Mouse (Mus musculus) midbrain, postnatal 0 days (tissue): ENCODE data around the gene Ube2s. TPM values are rescaled to one million over a fixed set of nuclear protein-coding genes. Genes with fewer than 3 reads are reported as not detected.

Source experiments
- ATAC-seq: fragments of 200-750 bp; cut with Nextera tagmentation; 2 replicates; pipeline ENCODE4 v1.8.0; 2017; ENCODE audit warnings: moderate number of reproducible peaks, mild to moderate bottlenecking, moderate TSS enrichment, moderate library complexity; ENCODE audit not compliant: low FRiP score
- DNase-seq: peaks from one replicate; pipeline ENCODE4 v3.0.0-alpha.2; 2015; ENCODE audit warnings: low spot score
- H3K27ac ChIP-seq: fragments of 300-500 bp; sonication (generic); 2 replicates; pipeline ENCODE4 v1.5.1; 2014; ENCODE audit warnings: low read depth, mild to moderate bottlenecking, low read length, mixed read lengths
- H3K27me3 ChIP-seq: fragments of 300-500 bp; sonication (generic); 2 replicates; pipeline ENCODE4 v1.6.1; 2014; ENCODE audit warnings: low read length, control low read depth, mixed read lengths; ENCODE audit not compliant: insufficient read depth
- H3K36me3 ChIP-seq: fragments of 300-500 bp; sonication (generic); 2 replicates; pipeline ENCODE4 v1.6.1; 2014; ENCODE audit warnings: low read length, control low read depth, mixed read lengths; ENCODE audit not compliant: insufficient read depth
- H3K4me1 ChIP-seq: fragments of 300-500 bp; sonication (generic); 2 replicates; pipeline ENCODE4 v1.6.1; 2014; ENCODE audit warnings: mild to moderate bottlenecking, control low read depth, antibody characterized with exemption, low read length, mixed read lengths; ENCODE audit not compliant: insufficient read depth
- H3K4me2 ChIP-seq: fragments of 300-500 bp; sonication (generic); 2 replicates; pipeline ENCODE4 v1.6.1; 2014; ENCODE audit warnings: low read depth, mild to moderate bottlenecking, low read length, mixed read lengths; ENCODE audit not compliant: poor library complexity, severe bottlenecking
- H3K4me3 ChIP-seq: fragments of 300-500 bp; sonication (generic); 2 replicates; pipeline ENCODE4 v1.5.1; 2014; ENCODE audit warnings: low read depth, mild to moderate bottlenecking, low read length, moderate library complexity
- H3K9ac ChIP-seq: fragments of 300-500 bp; sonication (generic); replicated peaks from 2 replicates; pipeline ENCODE4 v1.6.1; 2014; ENCODE audit warnings: mild to moderate bottlenecking, low read length, moderate library complexity, mixed read lengths; ENCODE audit not compliant: poor library complexity, severe bottlenecking
- H3K9me3 ChIP-seq: fragments of 300-500 bp; sonication (generic); 2 replicates; pipeline ENCODE4 v1.6.1; 2016; ENCODE audit warnings: low read length, control low read depth
- CTCF ChIP-seq: IDR thresholded peaks from 2 replicates; pipeline ENCODE4 v1.5.1; 2016; ENCODE audit warnings: antibody characterized with exemption, mild to moderate bottlenecking
- WGBS: fragments of 180-500 bp; shearing (Covaris S2); extraction: QIAGEN DNeasy Blood & Tissue Kit; methylation state at CpG from one replicate; pipeline ENCODE4 v1.1.7; 2014; 5-methylcytosine and 5-hydroxymethylcytosine counted together
- polyA plus RNA-seq: library from polyadenylated mRNA; unstranded; fragments of >200 nt; fragmentation: Nextera tagmentation; extraction: Ambion mirVana; gene quantifications from 2 replicates; pipeline ENCODE4 v1.2.1, GENCODE M21; 2015
- total RNA-seq: library from RNA; depleted of rRNA; stranded (reverse); fragments of >200 nt; gene quantifications from 2 replicates; pipeline ENCODE4 v1.2.3, GENCODE M21; 2014

The Ube2s gene
- total and polyA plus RNA-seq, 2 experiments from 2014 or later, result 210 to 264 TPM

- Histone ChIP-seq H3K9me3 (no peaks in the 10 kb centered on the region), H3K9ac (no peak overlapping the region), H3K4me2 (no peak overlapping the region), H3K36me3 (peaks cover 3% of the 10 kb centered on the region; the same call in 1 of the 2 replicates), H3K27ac (no peak overlapping the region), H3K4me1 (0 out of 2 replicates have a peak, but pooled peaks cover 3% of the 10 kb centered on the region), H3K4me3 (no peak overlapping the region), H3K27me3 (peaks cover 5% of the 10 kb centered on the region; the same call in 1 of the 2 replicates)
- no peak for DNase-seq
- no peak for TF ChIP-seq CTCF
- 83% methylated on average over 14 of the region's 14 CpGs for WGBS
- ATAC-seq, result no peak
These were observed 28.6 kb downstream of the Ube2s start for GRCm38 (mm10) chr7:4783667-4784268.

- Histone ChIP-seq H3K36me3 (peaks cover 3% of the 10 kb centered on the region; the same call in 1 of the 2 replicates), H3K4me2 (no peak within 1 kb of the TSS), H3K4me3 (no peak within 1 kb of the TSS), H3K4me1 (no peaks in the 10 kb centered on the region), H3K27me3 (peaks cover 15% of the 10 kb centered on the region; the same call in 1 of the 2 replicates), H3K27ac (no peak within 1 kb of the TSS), H3K9me3 (no peaks in the 10 kb centered on the region), H3K9ac (no peak within 1 kb of the TSS)
- WGBS, result 83% methylated on average over 2 of the region's 2 CpGs
- ATAC-seq (no peak), DNase-seq (no peak)
- no peak for TF ChIP-seq CTCF
These were observed 29.6 kb downstream of the Ube2s start, which contains the start of the genes Il11 and Tmem190 for GRCm38 (mm10) chr7:4782759-4783158. Gene Il11 (minus strand): TSS chr7:4782859. Gene Tmem190 (plus strand): TSS chr7:4782937.

- WGBS, result 50% methylated on average over 3 of the region's 3 CpGs
These were observed 30.3 kb downstream of the Ube2s start for GRCm38 (mm10) chr7:4782130-4782529.

GRCm38 (mm10) chr7:4779921-4780320 is 32.5 kb downstream of the Ube2s start:
- ATAC-seq, result no peak; the same call in 1 of the 2 replicates
- peaks cover 40% of the 10 kb centered on the region for H3K27me3 ChIP-seq
- 49% methylated on average over 5 of the region's 5 CpGs for WGBS

More at GRCm38 (mm10) chr7:4782130-4782529, 30.3 kb downstream of the Ube2s start:
- ATAC-seq (no peak), DNase-seq (no peak)
- Histone ChIP-seq H3K9me3 (no peaks in the 10 kb centered on the region), H3K27me3 (peaks cover 21% of the 10 kb centered on the region), H3K4me1 (no peaks in the 10 kb centered on the region), H3K27ac (no peak overlapping the region), H3K36me3 (peaks cover 3% of the 10 kb centered on the region; the same call in 1 of the 2 replicates), H3K9ac (no peak overlapping the region), H3K4me3 (no peak overlapping the region), H3K4me2 (no peak overlapping the region)
- TF ChIP-seq CTCF, result no peak

GRCm38 (mm10) chr7:4777851-4778637 is 34.3 kb downstream of the Ube2s start:
- WGBS, result 2% methylated on average over 15 of the region's 20 CpGs

More at GRCm38 (mm10) chr7:4779921-4780320, 32.5 kb downstream of the Ube2s start:
- H3K27ac ChIP-seq, result no peak overlapping the region
- peaks cover 3% of the 10 kb centered on the region; the same call in 1 of the 2 replicates for H3K36me3 ChIP-seq
- no peak for TF ChIP-seq CTCF
- H3K4me1 ChIP-seq, result no peaks in the 10 kb centered on the region
- no peak for DNase-seq
- H3K4me2 ChIP-seq, result no peak overlapping the region
- no peaks in the 10 kb centered on the region for H3K9me3 ChIP-seq
- H3K4me3 ChIP-seq, result no peak overlapping the region
- H3K9ac ChIP-seq, result no peak overlapping the region

More at GRCm38 (mm10) chr7:4777851-4778637, 34.3 kb downstream of the Ube2s start:
- Histone ChIP-seq H3K27ac (no peak overlapping the region), H3K9ac (no peak overlapping the region; the same call in 1 of the 2 replicates), H3K27me3 (peaks cover 40% of the 10 kb centered on the region), H3K4me1 (no peaks in the 10 kb centered on the region), H3K4me3 (no peak overlapping the region), H3K4me2 (no peak overlapping the region), H3K36me3 (no peaks in the 10 kb centered on the region), H3K9me3 (no peaks in the 10 kb centered on the region)
- DNase-seq (no peak), ATAC-seq (no peak)
- TF ChIP-seq CTCF, result no peak
